Mouse (Mus musculus) C2C12 (cell line): ENCODE data around the gene Rasal3. TPM values are rescaled to one million over a fixed set of nuclear protein-coding genes. Genes with fewer than 3 reads are reported as not detected.

Experiments
- H3K27me3 ChIP-seq: one replicate; pipeline ENCODE4 v1.6.1; 2011; ENCODE audit not compliant: control insufficient read depth, insufficient read depth, insufficient read length
- H3K36me3 ChIP-seq: one replicate; pipeline ENCODE4 v1.6.1; 2011; ENCODE audit not compliant: control insufficient read depth, insufficient read depth
- H3K4me3 ChIP-seq: one replicate; pipeline ENCODE4 v1.5.1; 2011; ENCODE audit warnings: mild to moderate bottlenecking, control low read depth; ENCODE audit not compliant: poor library complexity, insufficient read depth, severe bottlenecking
- H3K79me2 ChIP-seq: one replicate; pipeline ENCODE4 v1.6.1; 2011; ENCODE audit not compliant: control insufficient read depth, insufficient read depth
- H3K79me3 ChIP-seq: one replicate; pipeline ENCODE4 v1.6.1; 2011; ENCODE audit warnings: low read depth, control low read depth
- H3ac ChIP-seq: one replicate; pipeline ENCODE3; 2011; ENCODE audit warnings: low read depth; ENCODE audit not compliant: control insufficient read depth, insufficient read length
- CEBPB ChIP-seq: IDR thresholded peaks from one replicate; pipeline ENCODE4 v1.6.1; 2011; ENCODE audit warnings: low read depth, mild to moderate bottlenecking, control low read depth, moderate library complexity
- CTCF ChIP-seq: IDR thresholded peaks from one replicate; pipeline ENCODE4 v1.5.1; 2011; ENCODE audit not compliant: control insufficient read depth, insufficient read depth, insufficient read length
- FOSL1 ChIP-seq: IDR thresholded peaks from one replicate; pipeline ENCODE4 v1.8.0; 2011; ENCODE audit warnings: mild to moderate bottlenecking, low read length; ENCODE audit not compliant: poor library complexity, insufficient read depth, severe bottlenecking
- MAX ChIP-seq: IDR thresholded peaks from one replicate; pipeline ENCODE4 v1.6.1; 2011; ENCODE audit warnings: mild to moderate bottlenecking, control low read depth
- MYOD1 ChIP-seq: IDR thresholded peaks from one replicate; pipeline ENCODE4 v1.6.1; 2011; ENCODE audit warnings: low read depth; ENCODE audit not compliant: control insufficient read depth, insufficient read length
- MYOG ChIP-seq: IDR thresholded peaks from one replicate; pipeline ENCODE4 v1.6.1; 2011; ENCODE audit not compliant: control insufficient read depth, insufficient read length; ENCODE audit errors: extremely low read depth
- USF1 ChIP-seq: IDR thresholded peaks from one replicate; pipeline ENCODE4 v1.6.1; 2011; ENCODE audit warnings: low read depth, mild to moderate bottlenecking, control low read depth, moderate library complexity
- polyA plus RNA-seq: library from polyadenylated mRNA; unstranded; fragments of >200 nt; fragmentation: generic; extraction: Trizol; gene quantifications from one replicate; pipeline ENCODE4 v1.2.1, GENCODE M21; 2012; ENCODE audit warnings: missing spikeins

The Rasal3 gene
- polyA plus RNA-seq, 1 experiment = not detected

GRCm38 (mm10) chr17:32362686-32363085 is 40.7 kb downstream of the Rasal3 start:
- Histone ChIP-seq H3K27me3 (no peaks in the 10 kb centered on the region), H3K79me3 (peaks cover 27% of the 10 kb centered on the region), H3K79me2 (peaks cover 32% of the 10 kb centered on the region), H3K4me3 (no peak overlapping the region), H3ac (no peak overlapping the region), H3K36me3 (peaks cover 41% of the 10 kb centered on the region)
- TF ChIP-seq MYOG = no peak
- no peak for TF ChIP-seq CEBPB

- H3K79me2 ChIP-seq = peaks cover 32% of the 10 kb centered on the region
- H3K36me3 ChIP-seq = peaks cover 68% of the 10 kb centered on the region
Observed at GRCm38 (mm10) chr17:32359928-32360327, 43.5 kb downstream of the Rasal3 start.

GRCm38 (mm10) chr17:32358943-32359340 is 44.4 kb downstream of the Rasal3 start:
- no peak for TF ChIP-seq FOSL1
- no peak for TF ChIP-seq USF1
- TF ChIP-seq CEBPB = no peak
- TF ChIP-seq MYOG = no peak
- no peak for TF ChIP-seq MAX
- no peak for TF ChIP-seq CTCF
- no peak for TF ChIP-seq MYOD1
- no peak overlapping the region for H3K4me3 ChIP-seq
- no peak overlapping the region for H3ac ChIP-seq
- H3K79me3 ChIP-seq = peaks cover 26% of the 10 kb centered on the region
- peaks cover 78% of the 10 kb centered on the region for H3K36me3 ChIP-seq
- H3K27me3 ChIP-seq = no peaks in the 10 kb centered on the region
- H3K79me2 ChIP-seq = peaks cover 29% of the 10 kb centered on the region

More at GRCm38 (mm10) chr17:32359928-32360327, 43.5 kb downstream of the Rasal3 start:
- TF ChIP-seq CTCF (no peak), MYOD1 (no peak), CEBPB (no peak), MYOG (no peak), FOSL1 (no peak)
- H3K4me3 ChIP-seq = no peak overlapping the region
- H3ac ChIP-seq = no peak overlapping the region
- H3K27me3 ChIP-seq = no peaks in the 10 kb centered on the region
- H3K79me3 ChIP-seq = peaks cover 27% of the 10 kb centered on the region

GRCm38 (mm10) chr17:32358192-32358942 is 45.0 kb downstream of the Rasal3 start:
- Histone ChIP-seq H3ac (no peak overlapping the region), H3K4me3 (no peak overlapping the region), H3K79me3 (peaks cover 21% of the 10 kb centered on the region), H3K36me3 (peaks cover 82% of the 10 kb centered on the region), H3K27me3 (no peaks in the 10 kb centered on the region), H3K79me2 (peaks cover 23% of the 10 kb centered on the region)
- TF ChIP-seq MAX (no peak), CTCF (no peak), CEBPB (no peak), MYOG (no peak), USF1 (no peak), MYOD1 (no peak)

GRCm38 (mm10) chr17:32356766-32357760 is 46.3 kb downstream of the Rasal3 start:
- no peak overlapping the region for H3K4me3 ChIP-seq
- H3K36me3 ChIP-seq = peaks cover 77% of the 10 kb centered on the region
- peaks cover 8% of the 10 kb centered on the region for H3K79me3 ChIP-seq
- H3ac ChIP-seq = no peak overlapping the region
- TF ChIP-seq MYOD1 (no peak), USF1 (no peak), MAX (no peak), CTCF (no peak), CEBPB (no peak), FOSL1 (no peak), MYOG (no peak)
- peaks cover 10% of the 10 kb centered on the region for H3K79me2 ChIP-seq
- no peaks in the 10 kb centered on the region for H3K27me3 ChIP-seq

- peaks cover 4% of the 10 kb centered on the region for H3K79me3 ChIP-seq
- H3ac ChIP-seq = no peak overlapping the region
- peaks cover 73% of the 10 kb centered on the region for H3K36me3 ChIP-seq
- no peak overlapping the region for H3K4me3 ChIP-seq
- peaks cover 2% of the 10 kb centered on the region for H3K79me2 ChIP-seq
- no peaks in the 10 kb centered on the region for H3K27me3 ChIP-seq
- TF ChIP-seq MYOD1 (no peak), FOSL1 (no peak)
Observed at GRCm38 (mm10) chr17:32356281-32356680, 47.1 kb downstream of the Rasal3 start.
